Mouse (Mus musculus): ENCODE measurements around the gene Alg13.

The Alg13 gene

DNA sequence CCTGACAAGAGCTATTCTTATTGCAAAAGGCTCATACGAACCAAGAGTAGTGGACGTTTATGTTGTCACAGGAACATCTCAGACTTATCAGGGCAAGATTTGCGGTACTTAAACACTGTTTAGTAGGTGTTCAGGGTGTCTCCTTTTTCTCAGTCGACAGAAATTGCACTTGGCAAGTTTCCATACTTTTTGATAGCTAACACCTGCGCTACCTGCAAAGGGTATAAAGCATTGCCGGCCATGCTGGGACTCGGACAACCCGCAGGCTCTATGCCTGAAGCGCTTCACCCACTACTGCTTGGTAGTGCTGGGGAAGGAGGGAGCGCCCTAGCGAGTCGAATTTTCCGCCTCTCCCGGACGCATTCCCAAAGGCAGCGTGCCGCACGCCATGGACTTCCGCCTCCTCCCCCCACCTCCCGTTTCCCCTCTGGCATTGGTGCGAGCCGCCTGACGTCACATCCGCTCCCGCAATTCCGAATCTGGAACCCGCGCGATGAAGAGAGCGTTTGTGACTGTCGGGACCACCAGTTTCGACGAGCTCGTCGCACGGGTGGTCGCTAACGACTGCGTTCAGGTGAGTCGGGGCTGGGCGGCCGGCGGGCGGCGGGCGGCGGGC is at the start of gene Alg13:
Gene Alg13, plus strand, starts transcription at position 257 of the 616 bp plus-strand sequence.
- DNase-seq (ENCODE audit: low spot score) = peak; percentile 84

DNA sequence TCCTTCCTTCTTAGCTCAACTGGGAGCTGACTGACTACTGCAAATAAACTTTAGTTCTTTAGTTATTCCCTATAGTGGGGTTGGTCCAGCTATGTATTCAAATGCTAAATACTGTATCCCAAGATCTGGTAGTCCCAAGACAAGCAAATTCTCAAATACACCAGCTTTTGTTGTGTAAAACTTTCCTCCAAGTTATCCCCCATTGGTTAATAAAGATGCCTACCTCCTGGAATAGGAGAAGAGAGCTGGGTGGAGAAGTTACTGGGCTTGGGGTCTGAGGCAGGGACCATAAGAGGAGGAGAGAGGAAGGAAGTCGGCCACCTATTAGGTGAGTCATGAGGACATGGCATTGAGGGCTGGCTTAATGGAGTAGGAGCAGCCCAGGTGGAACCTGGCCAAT is 49.0 kb upstream of the Alg13 start:
- no peak for DNase-seq (ENCODE audit: low spot score)

GRCm38 (mm10) chrX:144301476-144301875 is 16.1 kb upstream of the Alg13 start:
- no peak for DNase-seq (ENCODE audit: low spot score)

GRCm38 (mm10) chrX:144305659-144306058 is 11.9 kb upstream of the Alg13 start:
- no peak for DNase-seq (ENCODE audit: low spot score)

DNA sequence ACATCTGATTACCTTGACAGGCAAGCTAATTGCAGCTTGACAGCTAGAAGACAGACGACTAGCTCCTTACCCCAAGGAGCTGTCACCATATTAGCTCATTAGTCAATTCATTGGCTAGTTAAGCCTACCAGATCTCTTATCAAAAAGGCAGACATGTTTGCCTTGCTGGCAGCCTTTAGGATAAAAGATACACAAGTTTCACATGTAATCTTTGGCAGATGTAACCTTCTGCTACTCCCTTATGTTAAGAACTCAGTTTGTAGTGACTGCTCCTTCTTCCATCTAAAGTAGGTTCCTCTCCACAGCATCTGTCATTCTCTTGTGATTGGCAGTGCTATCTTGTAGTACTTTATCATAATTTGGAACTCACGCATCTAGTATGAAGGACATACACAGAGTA is 3.6 kb upstream of the Alg13 start:
- DNase-seq (ENCODE audit: low spot score) = no peak

GRCm38 (mm10) chrX:144315028-144315427 is 2.6 kb upstream of the Alg13 start:
- no peak for DNase-seq (ENCODE audit: low spot score)

DNA sequence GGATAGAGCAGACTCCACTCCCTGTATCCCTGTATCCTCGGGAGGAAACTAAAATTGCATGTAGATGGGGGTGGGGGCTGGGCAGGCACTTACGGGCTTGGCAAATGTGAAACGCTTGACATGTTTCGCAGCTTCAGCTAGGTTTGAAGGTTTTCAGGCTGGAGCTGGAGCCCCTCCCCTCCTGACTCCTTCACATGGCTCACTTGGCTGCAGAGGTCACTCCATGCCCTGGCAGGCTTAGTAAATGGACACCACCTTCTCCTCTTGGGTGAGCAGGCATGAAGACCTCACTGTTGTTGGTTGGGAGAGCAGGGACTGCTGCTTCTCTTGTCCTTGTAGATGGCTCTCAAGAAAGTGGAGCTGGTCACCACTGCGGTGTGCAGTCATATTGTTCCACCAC is 1.6 kb upstream of the Alg13 start:
- no peak for DNase-seq (ENCODE audit: low spot score)

- DNase-seq (ENCODE audit: low spot score) = peak; percentile 52
Observed at GRCm38 (mm10) chrX:144318164-144318979, 768 bp downstream of the Alg13 start.

DNA sequence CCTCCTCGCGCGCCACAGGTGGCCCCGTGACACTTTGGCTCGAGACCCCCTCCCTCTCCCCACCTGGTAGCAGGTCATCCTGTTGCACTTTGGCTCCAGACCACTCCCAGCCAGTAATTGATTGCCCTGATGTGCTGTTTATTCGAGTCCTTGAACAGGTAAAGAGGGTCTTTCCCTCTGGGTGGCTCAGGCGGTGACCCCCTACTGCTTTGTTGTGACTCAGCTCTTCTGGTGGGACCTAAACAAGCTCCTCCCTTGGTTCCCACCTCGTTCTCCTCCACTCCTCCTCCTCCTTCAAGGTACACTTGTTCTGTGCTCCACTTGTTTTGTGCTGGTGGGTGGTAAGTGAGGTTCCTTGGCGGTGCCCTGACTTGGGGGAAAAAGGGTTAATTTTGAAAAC is 1.8 kb downstream of the Alg13 start:
- no peak for DNase-seq (ENCODE audit: low spot score)

GRCm38 (mm10) chrX:144325375-144325774 is 7.8 kb downstream of the Alg13 start:
- DNase-seq (ENCODE audit: low spot score) = no peak

DNA sequence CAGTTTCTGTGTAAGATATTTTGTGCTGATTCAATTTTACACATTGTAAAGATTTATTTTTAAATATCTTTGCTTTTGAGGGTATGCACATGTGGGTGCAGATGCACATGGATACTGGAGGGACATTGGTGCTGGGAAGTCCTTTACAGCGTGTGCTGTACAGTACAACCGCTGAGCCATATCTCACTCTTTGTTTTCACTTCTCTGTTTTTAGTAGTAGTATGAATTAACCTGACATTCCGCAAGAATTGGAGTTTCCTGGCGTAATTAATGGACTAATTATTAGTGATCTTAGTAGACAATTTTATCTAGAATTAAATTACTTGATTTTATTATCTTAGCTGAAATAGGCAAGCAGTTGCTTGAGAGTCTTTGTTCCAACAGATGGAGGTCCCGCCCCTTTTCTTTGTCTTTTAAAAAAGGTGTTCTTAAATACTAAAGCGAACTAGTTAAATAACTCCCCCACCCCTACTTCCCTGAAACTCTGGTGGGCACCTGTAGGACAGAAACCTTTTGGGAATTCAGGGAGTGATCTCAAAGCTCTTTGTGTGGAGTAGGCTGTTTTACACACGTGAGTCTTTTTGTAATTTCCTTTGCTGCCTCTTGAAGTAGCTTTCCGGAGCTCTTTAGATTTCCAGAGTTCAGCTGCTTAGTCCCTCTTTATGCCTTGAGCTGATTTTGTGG is 17.9 kb downstream of the Alg13 start:
- no peak for DNase-seq (ENCODE audit: low spot score)

- DNase-seq (ENCODE audit: low spot score) = no peak
Observed at GRCm38 (mm10) chrX:144337938-144338337, 20.3 kb downstream of the Alg13 start.

DNA sequence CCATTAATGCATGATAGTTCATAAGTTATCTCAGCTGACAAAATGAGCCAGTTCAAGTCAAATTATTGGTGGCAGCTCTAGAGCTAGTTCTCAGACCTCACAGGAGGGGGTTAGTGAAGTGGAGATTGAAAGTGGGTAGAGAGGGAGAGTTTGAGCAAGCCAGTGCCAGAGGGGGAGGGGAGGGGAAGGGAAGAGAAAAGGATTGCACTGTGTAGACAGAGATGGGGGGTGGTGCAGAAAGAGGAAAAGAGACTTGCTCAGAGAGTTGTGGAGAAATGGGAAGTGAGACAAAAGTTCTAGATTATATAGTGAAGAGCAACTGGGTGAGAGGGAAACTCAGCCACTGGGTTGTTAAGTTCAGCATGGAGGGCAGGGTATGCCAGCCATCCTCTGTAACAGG is 20.8 kb downstream of the Alg13 start:
- no peak for DNase-seq (ENCODE audit: low spot score)

DNA sequence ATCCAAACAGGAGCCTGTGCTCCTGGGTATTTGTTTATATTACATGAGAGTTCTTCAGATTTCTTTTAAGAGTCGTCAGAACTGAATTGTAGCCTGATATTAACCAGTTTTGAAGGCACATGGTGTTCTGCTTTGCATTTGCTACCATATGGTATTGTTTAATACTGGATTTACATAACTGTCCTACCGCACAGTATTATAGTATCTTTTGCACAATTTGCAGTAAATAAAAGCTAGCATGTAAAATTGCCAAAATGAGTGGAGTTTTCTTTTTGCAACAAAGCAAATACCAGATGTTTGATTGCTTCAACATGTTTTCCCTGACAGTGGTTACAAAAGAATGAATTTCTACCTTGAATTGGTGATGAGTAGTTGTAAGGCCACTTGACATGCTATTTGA is 56.6 kb downstream of the Alg13 start:
- no peak for DNase-seq (ENCODE audit: low spot score)

- DNase-seq (ENCODE audit: low spot score) = peak; percentile 60
Observed at GRCm38 (mm10) chrX:144403526-144403925, 85.9 kb downstream of the Alg13 start.

DNA sequence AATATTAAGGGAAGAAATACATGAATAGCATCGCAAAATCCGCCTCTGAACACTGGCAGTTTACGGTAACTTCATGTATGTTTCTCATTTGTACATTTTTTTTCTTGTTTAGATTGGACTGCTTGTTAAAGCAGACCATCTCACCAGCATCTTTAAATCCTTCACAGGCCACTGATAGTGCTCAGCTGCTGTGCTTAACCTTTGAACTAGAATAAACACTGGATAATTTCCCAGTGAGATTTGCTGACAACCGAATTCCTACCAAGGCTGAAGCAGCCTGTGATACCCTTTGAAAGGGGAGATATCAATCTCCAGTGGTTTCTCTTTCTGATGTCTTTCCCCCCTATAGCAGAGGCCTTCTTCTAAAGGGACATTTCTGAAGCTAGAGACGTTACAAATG is 90.4 kb downstream of the Alg13 start:
- DNase-seq (ENCODE audit: low spot score) = no peak

GRCm38 (mm10) chrX:144420259-144420658 is 102.7 kb downstream of the Alg13 start:
- no peak for DNase-seq (ENCODE audit: low spot score)

GRCm38 (mm10) chrX:144421091-144421490 is 103.5 kb downstream of the Alg13 start:
- DNase-seq (ENCODE audit: low spot score) = no peak

GRCm38 (mm10) chrX:144423848-144424247 is 106.2 kb downstream of the Alg13 start:
- no peak for DNase-seq (ENCODE audit: low spot score)

Data from testis, postnatal 10 days (tissue).